In genomic region chr1:192855474-192856230, GRCm38 (mm10) we compare ENCODE assay signal across 8 mouse cellular contexts. TPM values are rescaled to one million over a fixed set of nuclear protein-coding genes. Genes with fewer than 3 reads are reported as not detected.
A peak's percentile ranks its signal among the peaks of the same experiment; 100 is the strongest.
DNase-seq lines count a peak whose midpoint lies in the region; ATAC-seq and TF ChIP-seq lines count a peak whose summit lies in the region.

TSS of gene Sertad4 (minus strand) at chr1:192855756.

- 2% methylated on average over 69 of the region's 75 CpGs for WGBS in spleen, adult 2 months
- WGBS in embryonic facial prominence, embryonic 11.5 days = under 1% methylated on average over 74 of the region's 75 CpGs
- under 1% methylated on average over 72 of the region's 75 CpGs for WGBS in heart, embryonic 10.5 days
- under 1% methylated on average over 46 of the region's 75 CpGs for WGBS in kidney, embryonic 14.5 days
- under 1% methylated on average over 73 of the region's 75 CpGs for WGBS in liver, embryonic 14.5 days (ENCODE audit: insufficient replicate concordance)
- WGBS in olfactory bulb, adult 2 months = 2% methylated on average over 75 of the region's 75 CpGs

- peak within 1 kb of the TSS; percentile 87 for H3K4me2 ChIP-seq in embryonic facial prominence, embryonic 11.5 days (ENCODE audit: low read depth, low read length)
- peak within 1 kb of the TSS; percentile 93 for H3K4me2 ChIP-seq in kidney, embryonic 14.5 days (replicated peaks; ENCODE audit: low read depth, low read length)
- peak within 1 kb of the TSS; percentile 61 for H3K4me2 ChIP-seq in liver, embryonic 14.5 days (ENCODE audit: low read depth)

- peaks cover 9% of the 10 kb centered on the region for H3K4me1 ChIP-seq in spleen, adult 2 months (ENCODE audit: control insufficient read depth, insufficient read depth, insufficient read length)
- peaks cover 12% of the 10 kb centered on the region; the same call in 1 of the 2 replicates for H3K4me1 ChIP-seq in embryonic facial prominence, embryonic 11.5 days (ENCODE audit: control insufficient read depth, insufficient read depth, low read length)
- H3K4me1 ChIP-seq in heart, embryonic 10.5 days = peaks cover 40% of the 10 kb centered on the region
- H3K4me1 ChIP-seq in kidney, embryonic 14.5 days (ENCODE audit: control insufficient read depth, insufficient read depth, low read length) = peaks cover 26% of the 10 kb centered on the region; the same call in 1 of the 2 replicates
- no peaks in the 10 kb centered on the region for H3K4me1 ChIP-seq in liver, embryonic 14.5 days (replicated peaks; ENCODE audit: control insufficient read depth in 2 of 2, insufficient read depth in 2 of 2, low read length in 1 of 2)
- H3K4me1 ChIP-seq in olfactory bulb, adult 2 months (ENCODE audit: control insufficient read depth, insufficient read depth, low read length) = peaks cover 26% of the 10 kb centered on the region

- H3K9me3 ChIP-seq in embryonic facial prominence, embryonic 11.5 days (replicated peaks; ENCODE audit: control insufficient read depth, low read length) = no peaks in the 10 kb centered on the region
- no peaks in the 10 kb centered on the region for H3K9me3 ChIP-seq in heart, embryonic 10.5 days
- no peaks in the 10 kb centered on the region for H3K9me3 ChIP-seq in kidney, embryonic 14.5 days (ENCODE audit: control insufficient read depth, low read length)
- no peaks in the 10 kb centered on the region for H3K9me3 ChIP-seq in liver, embryonic 14.5 days (ENCODE audit: control insufficient read depth, low read length)

- TF ChIP-seq EP300 in liver, embryonic 14.5 days (IDR thresholded peaks at IDR 0.05; ENCODE audit: low read depth) = no peak

- H3K27me3 ChIP-seq in spleen, adult 2 months (ENCODE audit: control insufficient read depth, insufficient read depth, low read length) = peaks cover 13% of the 10 kb centered on the region
- no peaks in the 10 kb centered on the region for H3K27me3 ChIP-seq in embryonic facial prominence, embryonic 11.5 days (ENCODE audit: control insufficient read depth, insufficient read depth, low read length)
- H3K27me3 ChIP-seq in heart, embryonic 10.5 days (ENCODE audit: insufficient read depth, poor library complexity, severe bottlenecking) = peaks cover 77% of the 10 kb centered on the region
- peaks cover 10% of the 10 kb centered on the region for H3K27me3 ChIP-seq in kidney, embryonic 14.5 days (ENCODE audit: control insufficient read depth, insufficient read depth, low read length)
- H3K27me3 ChIP-seq in liver, embryonic 14.5 days (ENCODE audit: control insufficient read depth, insufficient read depth, low read length) = peaks cover 76% of the 10 kb centered on the region

- H3K36me3 ChIP-seq in spleen, adult 2 months (ENCODE audit: control insufficient read depth, insufficient read depth, low read length) = no peaks in the 10 kb centered on the region
- no peaks in the 10 kb centered on the region for H3K36me3 ChIP-seq in embryonic facial prominence, embryonic 11.5 days (replicated peaks; ENCODE audit: control insufficient read depth, insufficient read depth, low read depth, low read length)
- H3K36me3 ChIP-seq in heart, embryonic 10.5 days = no peaks in the 10 kb centered on the region
- H3K36me3 ChIP-seq in kidney, embryonic 14.5 days (ENCODE audit: control insufficient read depth, insufficient read depth, low read length) = no peaks in the 10 kb centered on the region
- no peaks in the 10 kb centered on the region for H3K36me3 ChIP-seq in liver, embryonic 14.5 days (replicated peaks; ENCODE audit: control insufficient read depth, insufficient read depth, low read depth)

- peak; percentile 85 for ATAC-seq in embryonic facial prominence, embryonic 11.5 days (replicated peaks; ENCODE audit: insufficient number of reproducible peaks, low FRiP score, low TSS enrichment, low read depth)
- peak; percentile 81 for ATAC-seq in kidney, embryonic 14.5 days (ENCODE audit: low FRiP score, low TSS enrichment)
- ATAC-seq in liver, embryonic 14.5 days (ENCODE audit: insufficient read depth) = no peak

- peak within 1 kb of the TSS; percentile 53 for H3K4me3 ChIP-seq in spleen, adult 2 months (ENCODE audit: extremely low read depth, insufficient read depth, insufficient read length)
- H3K4me3 ChIP-seq in embryonic facial prominence, embryonic 11.5 days (ENCODE audit: low read depth, low read length) = peak within 1 kb of the TSS; percentile 86
- peak within 1 kb of the TSS; percentile 89 for H3K4me3 ChIP-seq in heart, embryonic 10.5 days
- H3K4me3 ChIP-seq in kidney, embryonic 14.5 days (ENCODE audit: low read length) = peak within 1 kb of the TSS; percentile 84
- peak within 1 kb of the TSS; percentile 35 to 51 for H3K4me3 ChIP-seq in liver, embryonic 14.5 days (ENCODE audit: insufficient read depth in 1 of 2, low read depth in 2 of 2, low read length in 2 of 2)
- peak within 1 kb of the TSS; percentile 73 for H3K4me3 ChIP-seq in olfactory bulb, adult 2 months (ENCODE audit: insufficient read depth, low read depth, low read length)

- TF ChIP-seq POLR2A in spleen, adult 2 months (IDR thresholded peaks at IDR 0.05; ENCODE audit: low read depth, low read length) = no peak
- peak; percentile 33; the same call in 1 of the 2 replicates for TF ChIP-seq POLR2A in olfactory bulb, adult 2 months (IDR thresholded peaks at IDR 0.05; ENCODE audit: insufficient read depth, low read depth, low read length)

- H3K9ac ChIP-seq in embryonic facial prominence, embryonic 11.5 days (replicated peaks; ENCODE audit: low read length) = peak within 1 kb of the TSS; percentile 94
- peak within 1 kb of the TSS; percentile 89 for H3K9ac ChIP-seq in kidney, embryonic 14.5 days (ENCODE audit: low read depth, low read length)
- H3K9ac ChIP-seq in liver, embryonic 14.5 days (replicated peaks) = no peak within 1 kb of the TSS

- TF ChIP-seq CTCF in spleen, adult 2 months (IDR thresholded peaks at IDR 0.05; ENCODE audit: extremely low read depth, insufficient read depth, insufficient read length, insufficient replicate concordance) = no peak
- no peak for TF ChIP-seq CTCF in liver, embryonic 14.5 days (IDR thresholded peaks at IDR 0.05; ENCODE audit: low read depth)
- no peak for TF ChIP-seq CTCF in olfactory bulb, adult 2 months (IDR thresholded peaks at IDR 0.05; ENCODE audit: insufficient read depth, low read depth, low read length)

- no peak for DNase-seq in spleen, adult 2 months (ENCODE audit: low read depth in 1 of 2, low spot score in 2 of 2)
- DNase-seq in spleen, postnatal 4 days (ENCODE audit: low spot score in 2 of 2) = no peak
- DNase-seq in embryonic facial prominence, embryonic 11.5 days (ENCODE audit: low spot score) = peak; percentile 94
- peak; percentile 78 for DNase-seq in heart, embryonic 10.5 days (ENCODE audit: low spot score)
- DNase-seq in liver, embryonic 14.5 days (ENCODE audit: low read depth in 3 of 3, low spot score in 3 of 3) = no peak
- DNase-seq in yolk sac, embryonic 10.5 days (ENCODE audit: low spot score) = peak; percentile 68

- no peak within 1 kb of the TSS for H3K27ac ChIP-seq in spleen, adult 2 months (ENCODE audit: insufficient read depth, low read length)
- peak within 1 kb of the TSS; percentile 99 for H3K27ac ChIP-seq in embryonic facial prominence, embryonic 11.5 days (replicated peaks; ENCODE audit: low read depth, low read length)
- H3K27ac ChIP-seq in heart, embryonic 10.5 days = peak within 1 kb of the TSS; percentile 92
- H3K27ac ChIP-seq in kidney, embryonic 14.5 days (ENCODE audit: low read depth, low read length) = peak within 1 kb of the TSS; percentile 94
- no peak within 1 kb of the TSS for H3K27ac ChIP-seq in liver, embryonic 14.5 days
- H3K27ac ChIP-seq in olfactory bulb, adult 2 months (ENCODE audit: insufficient read depth, low read depth, low read length) = peak within 1 kb of the TSS; percentile 91

RNA-seq across cellular contexts. Expression of gene Sertad4, which starts in this region (rescaled TPM):
- polyA plus RNA-seq in spleen, adult 2 months (2012; rRNA removed) = 0.42 and 0.50 TPM in 2 replicates
- polyA plus RNA-seq in embryonic facial prominence, embryonic 11.5 days (2014; fragmentation: Nextera tagmentation; extraction: Ambion mirVana) = 44.1 and 52.1 TPM in 2 replicates
- polyA plus RNA-seq in heart, embryonic 10.5 days (2016; fragmentation: Nextera tagmentation; extraction: Ambion mirVana) = 7.5 and 11.5 TPM in 2 replicates
- polyA plus RNA-seq in kidney, embryonic 14.5 days (2014; fragmentation: Nextera tagmentation; extraction: Ambion mirVana) = 15.7 and 23.9 TPM in 2 replicates
- 0.35 and 0.37 TPM in 2 replicates for polyA plus RNA-seq in liver, embryonic 14.5 days (2012; rRNA removed)
- 0.19 and 0.34 TPM in 2 replicates for polyA plus RNA-seq in liver, embryonic 14.5 days (2014; fragmentation: Nextera tagmentation; extraction: Ambion mirVana)
- polyA plus RNA-seq in olfactory bulb, adult 2 months (2012; ENCODE audit: insufficient read depth, insufficient read length, low replicate concordance, missing spikeins) = not detected in 2 replicates

Comparison
In these comparisons a context has a peak if more than half of its experiments do, and no peak if none do; other contexts are left out.
1. DNase-seq: peak in embryonic facial prominence, embryonic 11.5 days (single experiment), heart, embryonic 10.5 days (single experiment) and yolk sac, embryonic 10.5 days (single experiment); none in spleen, adult 2 months (0 of 2), spleen, postnatal 4 days (0 of 2) and liver, embryonic 14.5 days (0 of 3).
2. H3K27ac ChIP-seq: peak in embryonic facial prominence, embryonic 11.5 days (single experiment), heart, embryonic 10.5 days (single experiment), kidney, embryonic 14.5 days (single experiment) and olfactory bulb, adult 2 months (single experiment); none in spleen, adult 2 months (single experiment) and liver, embryonic 14.5 days (single experiment).
3. Peak in every context shown above with its lines, with median percentiles within 50 percentile points of each other: H3K4me3 ChIP-seq and H3K4me2 ChIP-seq.